Mouse (Mus musculus): ENCODE data around the gene Klhl25.
"Not testable (repeated sequence)": the region's sequence is repeated elsewhere in the genome, so short reads cannot be mapped to it uniquely, and the experiment has no call there.

Gene Klhl25

DNA sequence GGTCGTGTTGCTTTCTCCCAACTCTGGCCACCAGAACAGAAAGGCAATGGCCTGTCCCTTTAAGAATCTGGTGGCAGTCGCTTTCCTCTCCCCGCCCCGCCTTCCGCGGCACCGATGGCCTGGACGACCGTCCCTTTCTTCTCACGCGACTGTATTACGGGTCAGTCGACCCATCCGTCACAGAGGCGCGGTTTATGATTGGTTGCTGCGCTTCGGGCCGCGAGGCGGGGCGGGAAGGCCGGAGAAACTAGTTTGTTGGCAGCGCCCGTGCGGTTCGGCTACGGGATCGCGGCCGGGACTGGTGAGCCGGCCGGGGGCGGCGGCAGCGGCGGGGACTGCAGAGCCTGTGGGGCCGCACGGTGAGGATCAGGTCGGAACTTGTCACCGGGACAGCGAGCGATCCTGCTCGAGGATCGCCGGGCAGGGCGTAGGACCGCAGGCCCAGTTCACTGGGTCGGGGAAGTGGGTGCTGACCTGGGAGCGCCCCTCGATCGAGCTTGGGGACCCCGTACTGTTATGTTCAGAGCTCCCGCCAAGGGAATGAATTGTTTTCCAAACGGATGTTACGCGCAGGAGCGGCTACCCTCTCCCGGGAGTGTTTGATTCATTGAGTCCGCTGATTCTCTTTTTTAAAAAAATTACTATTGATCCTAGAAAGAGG lies at the start of gene Klhl25:
TSS of gene Klhl25 (plus strand) at position 196 of the 661 bp plus-strand sequence.
- DNase-seq: peak; percentile 98

DNA sequence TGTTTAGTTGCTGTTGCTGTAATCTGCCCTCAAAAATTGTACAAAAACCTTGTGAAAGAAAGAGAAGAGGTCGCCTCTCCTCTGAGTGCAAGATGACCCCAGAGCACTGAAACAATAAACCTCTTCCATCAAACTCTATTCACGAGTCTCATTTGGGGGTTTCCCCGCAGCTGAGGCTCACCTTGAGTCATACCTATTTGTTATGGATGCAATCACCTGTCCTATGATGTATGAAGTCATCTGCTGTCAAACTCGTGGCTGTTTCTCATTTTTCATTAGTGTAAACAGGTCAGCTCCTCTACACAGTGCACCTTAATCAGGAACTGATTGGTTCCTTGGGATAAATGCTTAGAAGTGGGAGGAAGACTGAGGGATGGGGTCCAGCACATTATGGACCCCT lies 47.6 kb upstream of the Klhl25 start:
- no peak for DNase-seq

DNA sequence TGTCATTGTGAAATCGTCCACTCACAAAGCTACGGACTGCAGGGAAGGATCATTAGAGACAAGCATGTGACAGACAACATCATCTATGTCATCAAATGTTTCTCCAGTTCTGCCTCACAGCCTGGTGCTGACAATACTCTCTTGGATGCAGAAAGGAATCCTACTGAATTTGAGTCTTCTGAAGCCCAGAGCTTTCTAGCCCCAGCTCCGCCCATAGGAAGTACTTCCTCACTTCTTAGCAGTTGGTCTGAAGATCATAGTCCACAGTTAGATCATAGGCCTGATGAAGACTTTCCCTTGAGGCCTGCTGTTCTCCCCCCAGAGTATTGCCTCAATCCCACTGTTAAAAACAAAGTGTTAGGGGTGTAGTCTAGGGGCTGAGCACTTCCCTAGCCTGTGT lies 47.1 kb upstream of the Klhl25 start:
- no peak for DNase-seq

DNA sequence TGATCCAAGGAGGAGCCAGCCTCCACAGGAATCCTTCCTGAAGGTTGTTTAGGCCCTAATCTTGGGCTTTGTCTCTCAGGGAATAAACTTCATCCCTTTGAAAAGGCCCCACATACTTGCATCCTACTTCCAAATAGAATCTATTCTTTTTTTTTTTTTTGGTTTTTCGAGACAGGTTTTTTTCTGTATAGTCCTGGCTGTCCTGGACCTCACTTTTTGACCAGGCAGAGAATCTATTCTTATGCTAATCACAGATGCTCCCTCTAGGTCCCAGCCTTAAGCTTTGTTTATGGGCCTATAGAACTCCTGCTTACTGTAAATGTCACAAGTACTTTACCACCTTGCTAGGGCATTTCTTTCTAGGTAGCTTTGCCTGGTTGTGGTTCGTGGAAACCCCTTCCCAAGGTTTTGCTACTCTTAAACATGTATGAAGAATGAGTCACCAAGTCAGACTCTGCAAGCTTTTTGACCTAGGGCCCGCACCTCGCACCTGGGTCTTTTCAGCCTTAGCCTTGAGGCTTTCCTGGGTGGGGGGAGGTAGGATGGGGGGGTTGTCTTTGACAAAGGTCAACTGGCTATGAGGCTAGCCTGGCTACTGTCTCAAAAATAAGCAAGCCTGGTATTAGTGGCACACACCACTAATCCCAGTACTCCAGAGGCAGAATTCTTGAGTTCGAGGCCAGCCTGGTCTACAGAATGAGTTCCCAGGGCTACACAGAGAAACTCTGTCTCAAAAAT lies 46.3 kb upstream of the Klhl25 start:
- no peak for DNase-seq

DNA sequence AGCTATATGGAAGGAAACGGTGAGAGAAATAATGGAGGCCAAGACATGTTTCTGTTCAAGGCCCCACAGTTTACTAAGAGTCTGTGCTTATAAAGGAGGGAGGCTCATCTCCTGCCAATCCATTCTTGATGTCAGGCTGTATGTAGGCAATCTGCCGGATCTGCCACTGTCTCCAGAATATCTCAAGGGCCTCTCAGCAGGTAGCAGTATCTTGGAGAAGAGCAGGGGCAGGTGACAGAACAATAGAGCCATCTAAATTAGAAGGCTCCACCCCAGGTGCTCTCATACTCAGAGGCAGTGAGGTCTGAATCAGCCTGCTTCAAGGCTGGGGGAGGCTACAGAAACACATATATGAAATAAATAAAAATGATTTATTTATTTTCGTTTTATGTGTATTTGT lies 45.2 kb upstream of the Klhl25 start:
- no peak for DNase-seq

DNA sequence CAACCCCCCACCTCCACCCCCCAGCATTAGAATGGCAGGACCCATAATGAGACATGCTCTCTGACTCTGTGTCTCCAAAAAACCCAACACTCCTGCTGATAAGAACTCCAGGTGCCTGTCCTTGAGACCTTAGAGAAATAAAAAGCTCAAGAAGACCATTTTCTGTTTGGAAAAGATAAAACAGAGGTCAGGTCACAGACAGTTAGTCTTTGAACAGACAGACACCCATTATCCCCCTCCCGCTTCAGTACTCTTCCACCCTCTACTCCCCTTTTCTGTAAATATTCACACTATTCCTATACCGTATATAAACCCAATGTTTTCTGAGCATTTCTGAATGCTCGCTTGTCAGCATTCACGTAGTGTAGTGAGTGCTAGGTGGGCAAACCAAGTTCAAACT lies 41.9 kb upstream of the Klhl25 start:
- DNase-seq: no peak

DNA sequence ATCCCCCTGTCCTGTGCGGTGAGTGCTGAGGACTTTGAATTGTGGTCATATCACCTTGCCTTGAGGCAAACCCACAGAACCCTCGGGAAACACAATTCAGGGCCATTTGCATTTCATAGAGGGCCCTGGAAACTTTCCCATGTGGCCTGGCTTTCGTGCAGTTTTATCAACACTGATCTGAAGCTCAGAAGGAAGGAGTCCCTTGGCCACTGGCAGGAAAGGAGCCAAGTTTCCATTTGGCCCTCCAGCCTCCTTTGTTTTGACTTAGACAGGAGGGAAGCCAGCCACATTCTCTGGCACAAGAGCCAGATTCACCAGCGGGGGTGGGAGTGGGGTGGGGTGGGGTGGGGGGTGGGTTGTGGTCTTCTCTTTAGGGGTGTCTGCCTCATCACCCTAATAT lies 41.4 kb upstream of the Klhl25 start:
- no peak for DNase-seq

DNA sequence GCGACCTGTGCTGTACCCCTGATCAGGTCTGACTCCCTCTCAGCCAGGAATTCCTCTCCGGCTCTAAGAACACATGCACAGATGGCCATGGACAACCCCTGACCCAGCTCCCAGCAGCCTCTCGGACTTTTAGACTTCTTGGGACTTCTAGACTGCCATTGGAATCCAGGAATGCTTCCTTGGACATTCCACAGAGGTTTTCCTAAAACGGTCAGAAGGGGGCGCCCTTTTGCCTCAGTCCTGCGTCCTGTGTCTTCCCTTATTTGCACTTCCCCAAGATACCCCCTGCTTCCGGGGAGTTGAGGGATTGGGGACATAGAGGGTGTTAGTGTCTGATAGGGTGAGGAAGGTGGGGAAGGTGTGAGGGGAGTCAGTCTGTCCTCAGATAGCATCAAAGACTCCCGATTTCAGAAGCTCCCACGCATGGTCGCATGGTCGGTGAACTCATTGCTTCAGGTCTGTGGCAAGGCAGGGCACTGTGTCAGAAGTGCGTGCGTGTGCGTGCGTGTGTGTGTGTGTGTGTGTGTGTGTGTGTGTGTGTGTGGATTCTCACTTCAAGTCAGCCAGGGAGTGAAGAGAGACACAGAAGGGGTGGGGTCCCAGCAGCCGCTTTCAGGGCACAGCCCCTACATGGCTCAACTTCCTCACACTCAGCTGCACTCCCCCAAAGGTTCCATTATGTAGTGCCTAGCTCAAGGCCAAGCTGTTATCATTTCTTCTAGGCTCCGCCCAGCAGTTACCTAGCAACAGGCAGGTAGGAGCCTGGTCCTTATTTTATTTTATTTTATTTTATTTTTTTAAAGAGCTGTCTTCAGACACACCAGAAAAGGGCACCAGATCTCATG lies 40.4 kb upstream of the Klhl25 start:
- peak; percentile 38 for DNase-seq

DNA sequence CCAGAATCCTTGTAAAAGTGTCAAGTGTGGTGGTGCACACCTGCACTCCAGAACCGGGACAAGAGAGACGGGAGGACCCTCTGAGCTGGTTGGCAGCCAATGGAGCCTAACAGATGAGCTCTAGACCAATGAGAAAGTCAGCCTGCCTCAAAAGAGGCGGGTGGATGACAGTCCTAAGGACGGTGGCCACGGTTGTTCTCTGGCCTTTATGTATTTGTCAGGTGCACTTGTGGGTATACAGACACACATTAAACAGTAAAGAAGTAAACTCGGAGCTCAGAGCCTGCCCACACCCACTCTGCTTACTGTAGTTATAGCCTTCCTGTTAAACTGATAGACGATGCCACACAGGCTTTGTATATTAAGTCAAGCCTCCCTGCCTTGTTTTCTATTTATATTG lies 27.4 kb upstream of the Klhl25 start:
- DNase-seq: no peak

DNA sequence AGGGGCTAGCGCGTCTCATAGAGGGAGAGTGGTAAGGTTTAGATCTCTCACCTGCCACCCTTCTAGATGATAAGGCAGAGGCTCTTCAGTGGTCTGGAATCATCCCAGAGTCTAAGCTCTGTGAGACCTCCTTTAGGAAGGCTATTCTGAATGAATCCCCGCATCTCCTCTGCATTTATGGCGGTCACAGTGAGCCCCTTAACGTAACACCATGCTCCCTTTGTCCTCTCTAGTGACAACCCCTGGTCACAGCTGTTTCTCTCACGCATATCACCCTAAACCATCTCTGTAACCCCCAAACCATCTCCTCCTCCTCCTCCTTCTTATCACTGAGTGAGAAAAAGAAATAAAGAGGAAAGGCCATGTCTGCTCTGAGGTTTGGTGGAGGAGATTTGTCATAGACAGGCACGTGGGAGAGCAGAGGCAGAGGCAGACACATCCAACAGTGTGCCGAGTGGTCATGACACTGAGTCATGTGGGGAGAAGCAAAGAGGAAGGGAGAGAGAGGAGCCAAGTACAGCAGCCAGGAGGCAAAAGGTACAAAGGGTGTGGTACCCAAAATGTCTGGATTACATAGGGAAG lies 25.9 kb upstream of the Klhl25 start:
- DNase-seq: no peak

DNA sequence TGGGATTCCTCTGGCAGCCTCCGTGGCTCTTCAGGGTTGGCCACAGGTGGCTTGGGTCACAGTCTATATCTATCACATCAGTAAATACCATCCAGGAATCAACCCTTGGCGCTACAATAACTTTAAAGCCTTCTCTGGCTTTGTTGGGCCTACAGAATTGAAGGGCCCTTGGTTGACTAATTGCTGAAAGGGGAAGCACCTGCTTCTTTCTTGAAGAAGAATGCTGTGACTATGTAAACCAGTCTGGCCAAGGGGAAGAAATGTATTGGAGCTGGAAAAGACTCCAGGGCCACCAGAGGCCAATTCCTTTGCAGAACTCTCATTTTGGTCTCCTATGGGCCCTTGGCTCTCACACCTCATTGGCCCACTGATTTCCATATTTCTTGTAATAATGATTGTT lies 25.0 kb upstream of the Klhl25 start:
- no peak for DNase-seq

DNA sequence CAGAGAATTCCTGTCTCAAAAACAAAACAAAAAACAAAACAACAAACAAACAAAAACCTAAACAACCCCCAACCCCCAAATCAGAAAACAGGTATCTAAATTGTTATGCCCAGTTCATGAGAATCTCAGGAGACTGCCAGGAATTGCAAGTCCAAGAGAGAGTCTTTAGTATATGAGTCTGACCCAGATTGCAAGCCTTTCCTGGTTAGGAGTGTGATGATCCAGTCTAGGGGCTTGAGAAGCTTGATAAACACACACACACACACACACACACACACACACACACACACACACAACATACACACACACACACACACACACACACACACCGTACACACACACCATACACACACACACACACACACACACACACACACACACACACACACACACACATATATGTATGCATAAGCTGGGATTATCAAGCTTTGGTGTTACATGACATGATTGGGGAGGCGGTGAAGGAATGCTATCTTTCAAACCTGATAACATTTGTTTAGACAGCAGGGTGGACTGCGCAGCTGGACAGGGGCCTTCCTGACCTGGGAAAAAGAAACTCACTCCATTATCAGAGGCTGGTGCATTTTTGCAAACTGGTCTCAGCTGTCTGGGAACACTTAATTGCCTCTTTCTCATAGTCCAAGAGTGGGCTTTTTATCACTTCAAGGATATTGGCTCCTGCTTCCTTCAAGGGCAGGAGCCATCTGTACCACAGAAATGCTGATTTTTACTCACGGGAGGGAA lies 21.6 kb upstream of the Klhl25 start:
- DNase-seq: no peak

DNA sequence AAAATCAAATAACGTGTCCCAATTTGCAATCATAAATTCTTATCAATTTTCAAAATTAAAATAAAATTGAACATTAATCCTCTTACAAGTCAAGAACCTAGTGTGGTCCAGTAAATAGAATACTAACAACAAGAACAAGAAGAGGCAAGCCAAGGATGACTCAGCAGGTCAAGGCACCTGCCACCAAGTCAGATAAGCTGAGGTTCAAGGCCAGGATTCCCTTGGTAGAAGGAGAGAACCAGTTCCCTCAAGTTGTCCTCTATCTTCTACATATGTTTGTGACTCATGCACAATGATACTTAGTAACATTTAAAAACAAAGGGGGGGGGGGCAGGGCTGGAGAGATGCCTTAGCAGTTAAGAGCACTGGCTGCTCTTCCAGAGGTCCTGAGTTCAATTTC lies 20.8 kb upstream of the Klhl25 start:
- DNase-seq: no peak

DNA sequence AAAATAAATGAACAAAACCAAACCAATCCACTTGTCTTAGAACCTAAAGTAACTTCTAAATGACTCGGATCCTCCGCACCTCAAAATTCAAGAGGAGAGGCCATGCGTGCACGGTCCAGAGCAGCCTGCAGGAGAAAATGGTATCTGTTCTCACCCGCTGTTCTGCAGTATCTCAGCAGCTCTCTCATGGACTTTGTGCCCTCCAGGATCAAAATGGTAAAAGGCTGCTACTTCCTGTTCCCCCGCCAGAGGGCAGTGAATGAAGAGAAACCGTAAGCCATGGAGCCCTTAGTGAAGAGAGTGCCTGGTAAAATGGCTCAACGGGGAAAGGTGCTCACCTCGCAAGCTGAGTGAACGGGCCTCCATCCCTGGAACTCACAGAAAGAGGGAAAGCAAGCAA lies 20.3 kb upstream of the Klhl25 start:
- DNase-seq: peak; percentile 81

DNA sequence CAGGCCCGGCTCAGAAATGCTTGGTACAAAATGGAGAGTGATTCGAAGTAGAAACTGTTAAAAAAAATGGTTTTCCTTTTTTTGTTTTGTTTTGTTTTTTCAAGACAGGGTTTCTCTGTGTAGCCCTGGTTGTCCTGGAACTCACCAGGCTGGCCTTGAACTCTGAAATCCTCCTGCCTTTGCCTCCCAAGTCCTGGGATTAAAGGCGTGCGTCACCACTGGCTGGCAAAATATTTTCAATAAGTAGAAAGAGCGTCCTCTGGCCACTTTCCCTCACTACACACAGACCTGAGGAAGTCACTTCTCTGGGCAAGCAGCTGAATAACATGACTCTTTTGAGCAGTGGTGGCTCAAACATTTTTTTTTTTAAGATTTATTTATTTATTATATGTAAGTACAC lies 19.6 kb upstream of the Klhl25 start:
- DNase-seq: no peak

DNA sequence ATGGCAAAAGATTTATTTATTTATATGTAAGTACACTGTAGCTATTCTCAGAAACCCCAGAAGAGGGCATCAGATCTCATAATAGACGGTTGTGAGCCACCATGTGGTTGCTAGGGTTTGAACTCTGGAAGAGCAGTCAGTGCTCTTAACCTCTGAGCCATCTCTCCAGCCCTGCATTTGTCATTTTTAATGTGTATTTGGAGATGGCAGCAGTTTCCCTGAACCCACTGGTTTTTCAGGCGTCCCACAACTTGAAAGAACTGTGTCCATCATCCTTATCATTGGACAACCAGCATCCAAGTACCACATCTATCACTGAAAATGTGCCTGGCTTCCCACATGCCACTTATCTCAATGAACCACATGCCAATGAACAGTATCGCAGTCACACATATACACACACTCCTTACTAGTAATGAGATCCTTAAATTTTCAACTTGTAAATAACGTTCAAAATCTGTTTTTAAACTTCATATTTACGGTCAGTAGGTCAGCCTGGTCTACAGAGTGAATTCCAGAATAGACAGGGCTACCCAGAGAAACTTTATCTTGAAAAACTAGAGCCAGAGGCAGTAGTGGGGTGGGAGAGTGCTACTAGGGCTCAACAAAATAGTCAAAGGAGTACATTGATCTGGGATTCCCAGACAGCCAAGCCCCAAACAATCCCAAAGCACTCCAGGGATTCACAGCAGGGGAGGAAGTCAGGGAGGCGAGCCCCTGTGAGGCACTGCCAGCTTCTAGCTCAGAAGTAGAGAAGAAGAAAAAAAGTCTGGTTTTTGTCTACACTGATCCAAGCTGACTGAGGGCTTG lies 17.7 kb upstream of the Klhl25 start:
- DNase-seq: no peak

DNA sequence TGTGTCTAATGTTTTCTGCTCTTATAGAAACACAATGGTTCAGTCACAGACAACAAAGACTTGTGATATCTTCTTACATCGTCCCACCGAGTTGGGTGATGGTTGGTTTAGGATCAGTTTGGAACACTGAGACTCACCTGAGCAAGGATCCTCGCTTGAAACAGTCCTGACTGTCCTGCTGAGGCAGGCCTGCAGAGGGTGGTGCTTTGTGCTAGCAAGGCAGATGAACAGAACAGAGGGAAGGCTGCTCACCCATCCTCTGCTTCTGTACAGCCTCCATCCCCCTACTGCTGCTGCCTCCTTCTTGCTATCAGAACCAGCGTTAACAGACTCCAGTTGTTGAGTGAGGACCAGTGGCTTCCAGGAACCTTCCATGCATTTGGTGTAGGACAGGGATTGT lies 14.2 kb upstream of the Klhl25 start:
- not testable (repeated sequence) for DNase-seq

DNA sequence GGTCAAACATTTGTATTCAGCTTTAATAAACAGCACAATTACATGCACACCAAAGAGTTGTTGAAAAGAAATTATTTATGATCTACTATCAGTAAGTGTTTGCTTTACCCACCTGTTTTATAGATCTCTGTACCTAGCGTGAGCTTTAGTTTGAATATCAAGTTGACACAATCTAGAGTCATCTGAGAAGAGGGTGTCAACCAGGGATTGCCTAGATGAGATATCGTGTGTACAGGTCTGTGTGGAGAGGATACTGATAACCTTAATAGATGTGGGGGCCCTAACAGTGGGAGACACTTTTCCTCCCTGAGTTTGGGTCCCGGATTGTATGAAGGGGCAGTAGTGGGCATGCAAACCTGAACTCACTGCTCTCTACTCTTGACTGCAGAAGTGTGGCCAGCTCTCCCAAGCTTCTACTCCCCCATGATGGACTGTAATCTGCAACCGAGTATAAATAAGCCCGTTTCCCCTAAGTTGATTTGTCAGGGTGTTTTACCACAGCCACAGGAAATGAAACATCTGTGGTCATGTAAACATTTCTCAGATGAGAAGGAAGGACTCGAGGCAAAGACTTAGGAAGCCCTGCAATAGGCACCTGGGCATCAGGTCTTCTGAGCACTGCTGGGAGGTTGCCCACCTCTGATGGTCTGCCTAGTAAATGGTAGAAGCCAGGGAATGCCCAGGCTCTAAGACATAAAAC lies 13.0 kb upstream of the Klhl25 start:
- not testable (repeated sequence) for DNase-seq

DNA sequence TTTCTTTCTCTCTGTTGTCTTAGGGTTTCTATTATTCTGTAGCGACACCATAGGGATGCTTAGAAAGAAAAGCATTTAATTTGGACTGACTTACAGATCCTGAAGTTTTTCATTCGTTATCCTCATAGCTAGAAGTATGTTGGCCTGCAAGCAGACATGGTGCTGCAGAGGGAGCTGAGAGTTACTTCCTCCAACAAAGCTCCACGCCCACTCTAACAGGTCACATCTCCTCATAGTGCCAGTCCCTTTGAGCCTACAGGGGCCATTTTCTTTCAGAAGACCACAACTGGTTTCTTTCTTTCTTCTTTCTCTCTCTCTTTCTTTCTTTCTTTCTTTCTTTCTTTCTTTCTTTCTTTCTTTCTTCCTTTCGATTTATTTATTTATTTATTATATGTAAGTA lies 8.0 kb upstream of the Klhl25 start:
- DNase-seq: no peak

DNA sequence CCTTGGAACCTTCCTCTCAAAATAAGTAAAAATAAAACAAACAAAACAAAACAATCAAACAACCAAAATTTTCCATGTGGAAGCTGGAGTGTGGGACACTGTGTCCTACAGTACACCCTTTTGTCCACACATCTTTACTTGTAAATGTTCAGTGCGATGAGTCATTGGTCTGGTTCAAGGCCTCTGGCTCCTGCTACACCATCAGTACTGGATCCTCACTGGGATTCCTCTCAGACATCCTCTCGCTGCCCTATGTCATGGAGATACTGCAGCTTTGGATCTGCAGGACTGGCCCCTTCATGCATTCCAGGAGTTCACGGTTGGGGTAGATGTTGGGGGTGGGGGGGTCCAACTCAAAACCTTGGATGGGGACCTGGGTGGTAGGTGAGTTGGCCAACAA lies 5.8 kb upstream of the Klhl25 start:
- no peak for DNase-seq

DNA sequence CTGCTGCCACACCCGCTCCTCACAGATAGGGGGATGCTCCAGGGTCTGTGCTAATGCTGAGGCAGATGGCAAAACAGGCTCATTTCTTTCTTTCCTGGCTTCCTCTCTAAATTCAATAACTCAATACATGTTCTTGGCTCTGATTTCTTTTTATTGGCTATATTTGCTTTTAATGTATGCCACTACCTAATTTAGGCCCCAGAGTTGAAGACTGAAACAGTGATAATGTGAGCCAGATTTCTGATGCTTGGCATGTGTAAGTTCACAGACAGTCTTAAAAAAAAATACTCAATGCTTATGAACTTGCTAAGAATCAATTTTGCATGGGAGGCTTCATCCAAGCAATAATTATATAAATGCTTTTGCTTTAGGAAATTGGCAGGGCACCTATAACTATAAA lies 2.2 kb upstream of the Klhl25 start:
- no peak for DNase-seq

All from embryo, embryonic 11 days (tissue).